Mouse (Mus musculus) spleen, adult 2 months (tissue): ENCODE data around the gene Sergef. TPM values are rescaled to one million over a fixed set of nuclear protein-coding genes. Genes with fewer than 3 reads are reported as not detected.

Source experiments
- DNase-seq, 2 experiments: peaks; one replicate each; pipeline versions ENCODE4 v3.0.0 to v3.0.0-alpha.2; 2012 to 2021; ENCODE audit warnings: low spot score in 2 of 2, low read depth in 1 of 2
- H3K27ac ChIP-seq: fragments of 200-500 bp; 2 replicates; pipeline ENCODE4 v1.5.1; 2012; ENCODE audit warnings: low read length, inconsistent platforms; ENCODE audit not compliant: insufficient read depth
- H3K27me3 ChIP-seq: fragments of 200-500 bp; 2 replicates; pipeline ENCODE4 v1.6.1; 2012; ENCODE audit warnings: mild to moderate bottlenecking, moderate library complexity, low read length, inconsistent platforms; ENCODE audit not compliant: control insufficient read depth, insufficient read depth
- H3K36me3 ChIP-seq: fragments of 200-500 bp; 2 replicates; pipeline ENCODE4 v1.6.1; 2012; ENCODE audit warnings: mild to moderate bottlenecking, low read length, inconsistent platforms; ENCODE audit not compliant: control insufficient read depth, insufficient read depth
- H3K4me1 ChIP-seq: fragments of 200-500 bp; 2 replicates; pipeline ENCODE4 v1.6.1; 2011; ENCODE audit warnings: inconsistent platforms; ENCODE audit not compliant: control insufficient read depth, insufficient read depth, insufficient read length
- H3K4me3 ChIP-seq: fragments of 200-500 bp; 2 replicates; pipeline ENCODE4 v1.5.1; 2011; ENCODE audit warnings: mild to moderate bottlenecking, inconsistent platforms; ENCODE audit not compliant: insufficient read depth, insufficient read length; ENCODE audit errors: extremely low read depth
- CTCF ChIP-seq: fragments of 200-500 bp; IDR thresholded peaks from 2 replicates; pipeline ENCODE4 v1.5.1; 2011; ENCODE audit warnings: mild to moderate bottlenecking, inconsistent platforms; ENCODE audit not compliant: insufficient read depth, insufficient read length, insufficient replicate concordance; ENCODE audit errors: extremely low read depth
- POLR2A ChIP-seq: fragments of 200-500 bp; IDR thresholded peaks from 2 replicates; pipeline ENCODE4 v1.6.1; 2011; ENCODE audit warnings: low read depth, low read length, inconsistent platforms
- WGBS: fragments of 180-500 bp; shearing (Covaris S2); methylation state at CpG from one replicate; pipeline ENCODE4 v1.1.7; 2018; 5-methylcytosine and 5-hydroxymethylcytosine counted together
- polyA plus RNA-seq: library from polyadenylated mRNA; depleted of rRNA; stranded (reverse); fragments of >200 nt; gene quantifications from 2 replicates; pipeline ENCODE4 v1.2.3, GENCODE M21; 2012

Gene Sergef
- polyA plus RNA-seq, 1 experiment: 7.4 TPM

DNA sequence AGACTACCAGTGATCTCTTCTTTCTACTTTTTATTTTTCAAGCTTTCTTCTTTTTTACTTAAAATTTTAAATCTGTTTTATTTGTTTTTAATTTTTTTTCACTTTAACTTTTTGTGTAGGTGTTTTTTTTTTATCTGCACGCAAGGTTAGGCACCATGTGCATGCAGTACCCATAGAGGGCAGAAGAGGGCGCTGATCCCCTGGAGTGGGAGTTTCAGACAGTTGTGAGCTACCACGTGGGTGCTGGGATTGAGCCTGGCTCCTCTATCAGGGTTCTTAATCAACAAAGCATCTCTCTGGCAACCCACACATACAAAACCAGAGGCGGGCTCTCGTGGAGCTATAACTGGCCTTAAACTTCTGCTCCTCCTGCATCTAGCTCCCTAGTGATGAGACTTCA is 123.6 kb downstream of the Sergef start:
- 88% methylated on average over 5 of the region's 5 CpGs for WGBS
- H3K4me3 ChIP-seq: no peak overlapping the region
- H3K27ac ChIP-seq: no peak overlapping the region
- H3K36me3 ChIP-seq: no peaks in the 10 kb centered on the region
- TF ChIP-seq CTCF (no peak), POLR2A (no peak)
- no peaks in the 10 kb centered on the region for H3K4me1 ChIP-seq
- no peak for DNase-seq
- H3K27me3 ChIP-seq: no peaks in the 10 kb centered on the region

DNA sequence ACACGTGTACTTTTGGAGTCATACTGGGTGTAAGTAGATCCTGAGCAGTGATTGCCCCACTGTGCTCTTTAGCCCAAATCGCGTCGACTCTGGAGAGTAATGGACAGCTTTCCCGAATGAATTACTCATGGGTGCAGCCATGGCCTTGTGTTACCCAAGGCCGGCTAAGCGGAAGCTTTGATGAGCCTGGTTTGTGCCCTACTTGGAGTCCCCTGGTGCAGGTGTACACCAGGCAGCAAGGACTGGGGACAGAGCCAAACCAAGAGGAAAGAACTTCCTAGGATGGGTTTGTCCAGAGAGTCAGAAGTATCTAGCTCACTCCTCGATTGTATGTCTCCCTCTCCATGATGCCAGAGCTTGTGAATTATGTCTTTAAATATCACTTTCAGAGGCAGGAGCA is 124.6 kb downstream of the Sergef start:
- TF ChIP-seq POLR2A (no peak), CTCF (no peak)
- DNase-seq: no peak
- Histone ChIP-seq H3K36me3 (no peaks in the 10 kb centered on the region), H3K4me1 (no peaks in the 10 kb centered on the region), H3K27ac (no peak overlapping the region), H3K4me3 (no peak overlapping the region), H3K27me3 (no peaks in the 10 kb centered on the region)
- 96% methylated on average over 8 of the region's 8 CpGs for WGBS

DNA sequence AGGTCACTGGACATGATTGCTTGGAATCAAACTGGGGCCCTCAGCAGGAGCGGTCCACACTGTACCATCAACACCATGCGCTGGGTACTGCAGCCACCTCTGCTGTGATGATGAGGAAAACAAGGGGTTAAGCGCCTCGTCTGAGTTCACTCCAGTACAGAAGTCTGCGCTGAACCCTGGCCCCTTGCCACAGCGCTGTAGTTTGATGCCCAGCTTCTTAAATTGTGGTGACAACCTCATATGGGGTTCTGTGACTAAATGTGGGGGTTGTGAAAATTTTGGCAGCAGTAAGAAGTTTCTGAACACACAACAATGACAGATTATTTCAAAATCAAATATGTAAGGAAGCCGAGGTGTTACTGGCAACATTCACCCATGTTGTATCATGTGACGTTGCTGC is 126.0 kb downstream of the Sergef start:
- TF ChIP-seq CTCF (no peak), POLR2A (no peak)
- no peaks in the 10 kb centered on the region for H3K4me1 ChIP-seq
- DNase-seq: no peak
- no peak overlapping the region for H3K4me3 ChIP-seq
- no peaks in the 10 kb centered on the region for H3K27me3 ChIP-seq
- no peaks in the 10 kb centered on the region for H3K36me3 ChIP-seq
- 86% methylated on average over 8 of the region's 8 CpGs for WGBS
- H3K27ac ChIP-seq: no peak overlapping the region

DNA sequence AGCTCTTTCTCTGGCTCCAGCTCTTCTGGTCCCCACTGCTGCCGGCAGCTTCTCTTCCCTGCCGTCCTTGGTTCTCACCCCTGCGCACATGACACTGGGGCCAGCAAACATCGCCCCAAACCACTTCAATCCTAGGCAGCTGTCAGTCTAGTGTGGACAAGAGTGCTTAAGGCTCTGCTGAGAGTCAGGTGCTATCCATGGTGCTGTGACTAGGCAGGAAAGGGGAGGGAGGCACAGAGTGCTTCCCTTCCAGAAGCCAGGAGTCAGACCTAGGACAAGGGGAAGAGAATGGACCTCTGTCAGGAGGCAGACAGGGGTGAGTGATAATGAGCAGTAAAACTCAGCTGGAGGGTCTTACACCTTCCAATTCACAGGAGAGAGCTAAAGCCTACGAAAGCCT is 126.8 kb downstream of the Sergef start:
- 90% methylated on average over 5 of the region's 5 CpGs for WGBS
- Histone ChIP-seq H3K36me3 (no peaks in the 10 kb centered on the region), H3K27me3 (no peaks in the 10 kb centered on the region), H3K4me3 (no peak overlapping the region), H3K4me1 (no peaks in the 10 kb centered on the region), H3K27ac (no peak overlapping the region)
- no peak for DNase-seq
- TF ChIP-seq CTCF (no peak), POLR2A (no peak)

DNA sequence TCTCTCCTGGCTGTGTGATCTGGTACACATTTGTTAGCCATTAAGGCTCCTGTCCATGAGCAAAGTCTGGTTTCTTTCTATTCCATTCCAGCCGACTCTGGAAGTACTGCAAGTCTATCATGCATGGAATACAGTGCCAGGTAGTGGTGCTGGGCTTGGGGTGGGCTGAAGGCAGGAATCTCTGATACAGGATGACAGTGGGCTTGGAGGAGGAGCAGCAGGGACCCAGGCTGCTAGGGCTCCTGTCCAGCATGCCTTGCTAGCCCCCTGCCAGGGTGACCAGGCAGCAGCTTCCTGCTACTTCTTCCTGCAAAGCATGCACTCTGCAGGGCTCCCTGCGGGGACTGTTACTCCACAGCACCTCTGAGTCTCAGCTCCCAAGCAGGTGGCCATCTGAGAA is 128.8 kb downstream of the Sergef start:
- 84% methylated on average over 2 of the region's 2 CpGs for WGBS
- Histone ChIP-seq H3K36me3 (no peaks in the 10 kb centered on the region), H3K4me1 (no peaks in the 10 kb centered on the region), H3K4me3 (no peak overlapping the region), H3K27me3 (no peaks in the 10 kb centered on the region), H3K27ac (no peak overlapping the region)
- TF ChIP-seq POLR2A (no peak), CTCF (no peak)
- no peak for DNase-seq

DNA sequence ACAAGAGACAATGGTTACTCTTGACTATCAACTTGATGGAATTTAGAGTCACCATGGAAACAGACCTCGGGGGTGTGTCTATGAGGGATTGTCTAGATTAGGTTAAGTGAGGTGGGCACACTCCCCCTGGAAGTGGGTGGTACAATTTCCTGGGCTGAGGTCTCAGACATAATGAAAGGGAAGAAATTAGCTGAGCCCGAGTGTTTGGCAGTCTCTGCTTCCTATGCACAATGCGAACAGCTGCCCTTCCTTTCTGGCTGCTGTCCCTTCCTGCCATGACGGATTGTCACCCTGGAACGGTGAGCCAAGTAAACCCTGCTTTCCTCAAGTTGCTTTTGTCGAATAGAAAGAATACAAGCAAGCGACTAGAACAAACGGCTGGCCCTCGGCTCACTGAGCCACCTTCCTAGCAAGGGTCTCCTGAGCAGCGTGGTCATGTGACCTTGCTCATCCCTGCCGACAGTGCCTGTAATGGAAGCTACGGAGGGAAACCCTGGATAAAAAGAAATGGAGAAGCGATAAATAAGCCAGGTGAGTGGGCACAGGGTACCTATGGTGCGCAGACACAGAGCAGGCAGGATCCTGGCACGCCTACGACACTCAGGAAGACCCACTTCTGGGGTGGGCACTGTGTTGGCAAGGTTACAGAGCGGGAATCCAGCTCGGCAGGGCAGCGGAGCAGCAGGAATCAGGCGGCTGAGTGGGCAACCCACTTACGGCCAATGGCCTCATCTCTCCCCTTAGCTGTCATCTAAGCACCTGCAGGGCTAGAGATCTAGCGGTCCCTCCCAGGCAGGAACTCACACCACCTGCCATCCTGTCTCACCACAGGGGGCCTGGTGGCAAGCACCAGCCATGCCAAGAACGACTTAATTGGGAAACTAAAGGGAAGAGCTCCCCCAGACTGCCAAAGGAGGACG is 130.0 kb downstream of the Sergef start:
- Histone ChIP-seq H3K27me3 (no peaks in the 10 kb centered on the region), H3K36me3 (no peaks in the 10 kb centered on the region), H3K4me3 (no peak overlapping the region), H3K4me1 (no peaks in the 10 kb centered on the region), H3K27ac (no peak overlapping the region)
- no peak for DNase-seq
- WGBS: 79% methylated on average over 24 of the region's 24 CpGs
- TF ChIP-seq POLR2A (no peak), CTCF (no peak)
